9 mouse cellular contexts compared by ENCODE assay signal in genomic region chr9:32667518-32667908, GRCm38 (mm10). TPM values are rescaled to one million over a fixed set of nuclear protein-coding genes. Genes with fewer than 3 reads are reported as not detected.
A peak's percentile ranks its signal among the peaks of the same experiment; 100 is the strongest.
DNase-seq lines count a peak whose midpoint lies in the region; ATAC-seq and TF ChIP-seq lines count a peak whose summit lies in the region.
"Had no signal": no experiment of that assay in that cellular context is flagged by ENCODE, and none has a peak within 500 bp of the region (broad histone marks: within the 10 kb centered on the region; RNA-seq: fewer than 3 reads in every experiment).

No protein-coding gene starts in this region.

- DNase-seq in heart, adult 11 months = peak; percentile 93
- DNase-seq in heart, postnatal 14 days = no peak
- DNase-seq in kidney, postnatal 0 days (ENCODE audit: low spot score) = no peak
- DNase-seq in kidney, adult 11 months = no peak
- no peak for DNase-seq in neural tube, embryonic 10.5 days (ENCODE audit: extremely low spot score, low spot score)
- no peak for DNase-seq in spleen, postnatal 36 days (ENCODE audit: low spot score in 2 of 2)

- 65% methylated on average over 7 of the region's 7 CpGs for WGBS in kidney, postnatal 0 days
- WGBS in neural tube, embryonic 15.5 days = 24% methylated on average over 7 of the region's 7 CpGs
- 15% methylated on average over 7 of the region's 7 CpGs for WGBS in midbrain, embryonic 16.5 days

- no peaks in the 10 kb centered on the region for H3K9me3 ChIP-seq in kidney, postnatal 0 days (replicated peaks; ENCODE audit: low read length)
- H3K9me3 ChIP-seq in neural tube, embryonic 15.5 days (replicated peaks) = no peaks in the 10 kb centered on the region
- no peaks in the 10 kb centered on the region for H3K9me3 ChIP-seq in midbrain, embryonic 16.5 days (replicated peaks; ENCODE audit: control insufficient read depth, low read length, poor library complexity, severe bottlenecking)
- H3K9me3 ChIP-seq: neural tube, embryonic 12.5 days had no signal

- H3K9ac ChIP-seq in kidney, postnatal 0 days (ENCODE audit: low read depth, low read length) = no peak overlapping the region
- no peak overlapping the region for H3K9ac ChIP-seq in neural tube, embryonic 15.5 days (replicated peaks)
- no peak overlapping the region for H3K9ac ChIP-seq in midbrain, embryonic 16.5 days (ENCODE audit: low read depth, low read length)
- H3K9ac ChIP-seq: neural tube, embryonic 12.5 days had no signal

- intact Hi-C loops in heart, postnatal 14 days (cut with DNase I) = no loop called here

- no peak for TF ChIP-seq CTCF in kidney, postnatal 0 days (IDR thresholded peaks at IDR 0.05; ENCODE audit: low read depth)

- H3K27me3 ChIP-seq in kidney, postnatal 0 days (ENCODE audit: insufficient read depth, low read length) = no peaks in the 10 kb centered on the region
- peaks cover 35% of the 10 kb centered on the region for H3K27me3 ChIP-seq in neural tube, embryonic 15.5 days (replicated peaks)
- H3K27me3 ChIP-seq in midbrain, embryonic 16.5 days (ENCODE audit: control insufficient read depth, insufficient read depth, low read depth, low read length) = peaks cover 12% of the 10 kb centered on the region

- H3K4me3 ChIP-seq in kidney, postnatal 0 days (replicated peaks; ENCODE audit: low read depth, low read length) = no peak overlapping the region
- no peak overlapping the region for H3K4me3 ChIP-seq in neural tube, embryonic 15.5 days (replicated peaks)
- H3K4me3 ChIP-seq in midbrain, embryonic 16.5 days (ENCODE audit: low read depth, low read length) = no peak overlapping the region
- H3K4me3 ChIP-seq: neural tube, embryonic 12.5 days had no signal

- 0 out of 2 replicates have a peak overlapping the region, but pooled peaks have one; percentile 36 for H3K27ac ChIP-seq in kidney, postnatal 0 days
- H3K27ac ChIP-seq in neural tube, embryonic 15.5 days (replicated peaks) = 0 out of 2 replicates have a peak overlapping the region, but pooled peaks have one; percentile 19
- H3K27ac ChIP-seq in midbrain, embryonic 16.5 days (ENCODE audit: low read length) = peak overlapping the region; percentile 50
- H3K27ac ChIP-seq: neural tube, embryonic 12.5 days had no signal

- no peaks in the 10 kb centered on the region for H3K36me3 ChIP-seq in kidney, postnatal 0 days (ENCODE audit: insufficient read depth, low read length)
- no peaks in the 10 kb centered on the region for H3K36me3 ChIP-seq in neural tube, embryonic 15.5 days
- H3K36me3 ChIP-seq in midbrain, embryonic 16.5 days (ENCODE audit: control insufficient read depth, insufficient read depth, low read length) = no peaks in the 10 kb centered on the region
- H3K36me3 ChIP-seq: neural tube, embryonic 12.5 days had no signal

- no peak overlapping the region for H3K4me2 ChIP-seq in kidney, postnatal 0 days (ENCODE audit: low read length)
- H3K4me2 ChIP-seq in neural tube, embryonic 15.5 days = 0 out of 2 replicates have a peak overlapping the region, but pooled peaks have one; percentile 7
- H3K4me2 ChIP-seq in midbrain, embryonic 16.5 days (ENCODE audit: low read length) = no peak overlapping the region; the same call in 1 of the 2 replicates

- no peak for ATAC-seq in kidney, postnatal 0 days (replicated peaks; ENCODE audit: low FRiP score, low read depth)
- ATAC-seq in neural tube, embryonic 15.5 days (ENCODE audit: low FRiP score) = no peak
- no peak for ATAC-seq in midbrain, embryonic 16.5 days

- peaks cover 15% of the 10 kb centered on the region; the same call in 1 of the 2 replicates for H3K4me1 ChIP-seq in kidney, postnatal 0 days (replicated peaks; ENCODE audit: insufficient read depth, low read length)
- peaks cover 25% of the 10 kb centered on the region for H3K4me1 ChIP-seq in neural tube, embryonic 15.5 days
- peaks cover 18% of the 10 kb centered on the region for H3K4me1 ChIP-seq in midbrain, embryonic 16.5 days (ENCODE audit: control insufficient read depth, insufficient read depth, low read length)

RNA-seq across cellular contexts. Expression of gene Ets1, which starts 31.5 kb away (rescaled TPM):
- total RNA-seq in heart, postnatal 14 days (2021) = 100 to 1,000 TPM in 1 of 2 experiments, 10 to 100 TPM in 1; 88.9 to 111 TPM
- polyA plus RNA-seq in kidney, postnatal 0 days (2015; fragmentation: Nextera tagmentation; extraction: Ambion mirVana) = 48.1 and 50.2 TPM in 2 replicates
- polyA plus RNA-seq in neural tube, embryonic 15.5 days (2015; fragmentation: Nextera tagmentation; extraction: Ambion mirVana) = 17.6 and 34.5 TPM in 2 replicates
- polyA plus RNA-seq in midbrain, embryonic 16.5 days (2015; fragmentation: Nextera tagmentation; extraction: Ambion mirVana) = 17.5 and 19.3 TPM in 2 replicates
